Mouse (Mus musculus) heart, postnatal 36 days (tissue): ENCODE measurements around the gene Wipf1. TPM values are rescaled to one million over a fixed set of nuclear protein-coding genes. Genes with fewer than 3 reads are reported as not detected.
"Not testable (repeated sequence)": the region's sequence is repeated elsewhere in the genome, so short reads cannot be mapped to it uniquely, and the experiment has no call there.

Experiments
- DNase-seq, 2 experiments: peaks; one replicate each; pipeline ENCODE4 v3.0.0; 2021 to 2022
- intact Hi-C: fragments of 180-260 bp; cut with DNase I; formaldehyde crosslinking; loops from one replicate; pipeline ENCODE4 v1.15.1; 2025
- total RNA-seq, 2 experiments: library from RNA; stranded (reverse); gene quantifications; 2 replicates each; pipeline ENCODE4 v1.2.3; 2021

Gene Wipf1
- total RNA-seq, 2 experiments from 2014 or later = 15.4 to 15.5 TPM

DNA sequence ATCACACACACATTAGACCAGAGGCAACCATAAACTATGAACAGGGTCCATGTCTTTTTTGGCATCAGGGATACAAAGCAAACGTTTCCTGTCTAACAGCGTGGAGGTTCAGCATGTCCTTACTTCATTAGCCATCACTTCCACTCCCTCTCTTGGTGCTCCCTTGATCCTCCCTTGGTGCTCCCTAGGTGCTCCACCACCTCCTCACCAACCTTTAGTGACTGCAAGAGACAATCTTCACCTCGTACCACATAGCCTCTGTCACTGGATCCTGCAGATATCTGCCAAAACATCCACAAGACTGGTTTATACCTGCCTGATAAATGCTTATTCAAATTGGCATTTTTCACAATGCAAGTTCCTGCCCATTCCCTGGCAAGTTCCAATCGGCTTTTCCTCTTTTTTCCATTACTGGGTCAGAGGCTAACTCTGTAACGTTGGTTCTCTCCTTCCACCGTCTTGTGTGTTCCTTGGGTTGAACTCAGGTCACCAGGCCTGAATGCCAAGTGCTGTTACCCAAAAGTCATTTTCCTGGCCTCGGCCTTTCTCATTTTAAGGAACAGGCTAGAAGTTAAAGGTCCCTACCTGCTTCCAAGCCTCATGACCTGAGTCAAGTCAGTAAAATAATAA is 18.7 kb downstream of the Wipf1 start:
- intact Hi-C loops = loop anchor here (2.0 kb wide), 1 partner anchor 18 kb away; the partner anchor contains the start of gene Wipf1
- no peak for DNase-seq

DNA sequence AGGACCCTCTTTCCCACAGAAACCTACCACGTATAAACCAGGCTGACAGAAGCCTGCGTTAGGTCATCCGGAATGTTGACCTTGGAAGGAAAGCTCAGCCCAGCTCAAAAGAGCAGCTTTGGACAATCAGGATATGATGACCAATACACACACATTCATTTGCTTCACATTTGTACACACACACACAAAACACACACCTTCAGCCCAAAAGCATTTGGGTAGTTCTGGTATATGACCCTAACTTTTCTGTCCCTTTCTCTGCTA is 19.6 kb downstream of the Wipf1 start:
- intact Hi-C loops = loop anchor here (2.0 kb wide), 1 partner anchor 19 kb away; the partner anchor contains the start of gene Wipf1

DNA sequence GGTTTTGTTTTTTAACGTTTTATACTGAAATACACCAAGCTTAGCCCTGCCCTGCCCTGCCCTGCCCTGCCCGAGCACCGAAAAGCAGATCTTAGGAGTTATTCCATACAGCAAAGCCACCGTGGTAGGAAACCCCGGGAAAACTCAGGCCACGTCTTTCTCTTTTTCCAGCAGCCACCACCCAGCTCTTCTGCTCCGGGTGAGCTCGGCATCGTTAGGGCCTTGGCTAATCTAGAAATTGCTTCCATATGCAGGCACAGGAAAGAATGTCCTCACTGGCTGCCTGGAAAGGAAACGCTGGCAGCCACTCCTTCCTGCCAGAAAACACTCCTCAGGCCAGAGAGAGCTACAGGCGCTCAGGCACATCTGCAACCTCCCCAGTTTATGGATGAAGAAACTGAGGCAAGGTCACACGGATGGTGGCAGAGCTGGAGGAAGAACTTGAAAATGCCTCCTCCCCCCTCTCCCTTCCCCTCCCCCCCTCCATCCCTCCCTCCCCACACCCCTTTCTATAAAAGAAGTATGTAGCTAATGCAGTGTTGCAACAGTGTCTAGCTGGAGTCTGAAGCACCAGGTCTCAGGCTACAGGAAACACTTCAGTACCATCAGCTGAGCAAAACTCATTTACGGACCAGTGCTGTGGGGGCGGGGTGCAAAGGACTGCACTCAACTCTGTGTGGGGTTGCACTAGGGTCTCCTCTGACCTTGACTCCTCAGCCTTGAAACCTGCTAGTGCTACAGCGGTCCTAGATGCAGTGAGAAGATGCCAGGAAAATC is 20.1 kb downstream of the Wipf1 start:
- peak in 1 of 2 experiments; percentile 64 for DNase-seq
- intact Hi-C loops = loop anchor here (2.0 kb wide), 1 partner anchor 19 kb away; the partner anchor contains the start of gene Wipf1

More for the DNA sequence above, 19.6 kb downstream of the Wipf1 start:
- DNase-seq = no peak

DNA sequence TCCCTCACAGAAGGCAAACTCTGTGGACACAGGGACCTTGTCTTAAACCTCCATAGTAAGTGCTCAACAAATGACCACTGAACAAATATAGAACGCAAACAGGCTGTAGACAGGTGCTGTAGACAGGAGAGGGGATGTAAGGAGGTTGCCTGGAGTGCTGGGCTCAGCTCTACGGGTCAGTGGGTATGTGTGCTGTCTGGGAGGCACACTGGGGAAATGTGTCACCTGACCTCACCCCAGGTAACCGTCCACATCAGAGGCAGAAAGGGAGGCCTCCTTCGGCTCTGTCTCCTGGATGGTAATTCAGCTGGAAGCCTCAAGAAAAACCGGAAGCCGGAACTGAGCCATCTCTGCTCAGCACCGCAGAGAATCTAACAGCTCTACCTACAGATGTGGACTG is 21.6 kb downstream of the Wipf1 start:
- intact Hi-C loops = no loop called here

DNA sequence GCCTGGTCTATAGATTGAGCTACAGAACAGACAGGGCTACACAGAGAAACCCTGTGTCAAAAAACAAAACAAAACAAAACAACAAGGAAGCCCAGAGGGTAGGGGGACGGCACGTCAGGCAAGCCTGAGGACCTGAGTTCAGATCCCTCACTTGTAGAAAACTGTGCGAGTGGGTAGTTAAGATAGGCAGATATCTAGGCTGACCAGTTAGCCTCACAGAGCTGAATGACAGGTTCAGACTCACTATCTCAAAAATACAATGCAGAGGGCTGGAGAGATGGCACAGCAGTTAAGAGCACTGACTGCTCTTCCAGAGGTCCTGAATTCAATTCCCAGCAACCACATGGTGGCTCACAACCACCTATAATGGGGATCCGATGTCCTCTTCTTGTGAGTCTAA is 23.2 kb downstream of the Wipf1 start:
- DNase-seq, intact Hi-C loops: not testable (repeated sequence)

More for the DNA sequence above, 21.6 kb downstream of the Wipf1 start:
- DNase-seq = no peak

DNA sequence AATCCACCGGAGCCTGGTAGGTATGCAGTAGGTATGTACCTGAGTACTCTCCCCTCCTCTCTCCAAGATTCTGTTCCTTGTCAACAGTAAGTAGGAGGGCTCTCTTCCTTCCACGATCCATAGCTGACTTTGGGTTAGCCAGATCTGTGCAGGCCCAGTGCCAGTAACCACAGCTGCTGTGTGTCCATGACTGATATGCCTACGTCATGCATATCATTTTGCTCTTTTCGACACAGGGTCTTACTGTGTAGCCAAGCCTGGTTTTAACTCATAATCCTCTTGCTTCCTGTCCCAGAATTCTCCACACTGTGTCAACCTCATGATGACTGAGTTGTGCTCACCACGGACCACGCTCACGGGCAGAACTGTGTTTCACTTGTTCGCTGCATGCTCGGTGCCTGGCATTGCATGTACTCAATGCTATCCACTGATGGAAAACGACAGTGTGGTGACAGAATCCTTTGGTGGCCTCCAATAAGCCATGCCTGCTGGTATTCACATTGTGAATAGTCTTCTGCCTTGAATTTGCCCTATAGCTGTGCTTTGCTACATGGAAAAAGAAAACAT is 26.6 kb downstream of the Wipf1 start:
- DNase-seq = no peak
- intact Hi-C loops = no loop called here

DNA sequence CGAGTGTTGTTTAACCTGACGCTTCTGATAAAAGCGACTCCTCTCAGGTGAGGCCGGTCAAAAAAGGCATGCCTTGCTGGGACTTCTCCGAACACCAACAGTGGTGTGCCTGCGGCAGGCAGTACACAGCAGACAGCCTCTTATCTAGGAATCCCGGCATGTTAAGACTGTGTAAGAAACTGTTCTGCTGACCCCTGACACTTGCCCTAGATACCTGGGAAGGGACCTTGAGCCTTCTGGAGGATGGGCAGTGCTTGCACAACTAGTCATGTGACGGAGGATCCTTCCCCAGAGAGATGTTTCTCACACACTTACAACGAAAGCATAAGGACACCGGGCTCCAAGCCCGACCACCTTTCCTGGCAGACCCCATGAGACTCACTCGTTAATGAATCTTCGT is 28.7 kb downstream of the Wipf1 start:
- no peak for DNase-seq
- intact Hi-C loops = no loop called here

DNA sequence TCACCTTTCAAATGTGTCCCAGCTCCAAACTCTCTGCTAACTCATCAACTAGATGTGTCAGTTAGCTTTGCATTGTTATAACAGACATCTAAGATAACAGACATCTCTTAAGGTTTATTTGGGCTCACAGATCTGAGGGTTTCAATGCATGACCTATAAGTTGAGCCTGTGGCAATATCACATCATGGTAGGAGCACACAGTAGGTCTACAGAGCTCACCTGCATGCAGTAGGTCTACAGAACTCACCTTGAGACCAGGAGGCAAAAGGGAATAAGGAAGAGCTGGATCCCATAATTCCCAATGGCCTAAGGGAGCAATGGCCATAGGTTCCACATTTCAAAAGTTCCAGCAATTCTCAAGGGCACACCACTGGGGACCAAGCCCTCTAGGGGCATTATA is 31.2 kb downstream of the Wipf1 start:
- intact Hi-C loops = no loop called here
- DNase-seq = no peak

DNA sequence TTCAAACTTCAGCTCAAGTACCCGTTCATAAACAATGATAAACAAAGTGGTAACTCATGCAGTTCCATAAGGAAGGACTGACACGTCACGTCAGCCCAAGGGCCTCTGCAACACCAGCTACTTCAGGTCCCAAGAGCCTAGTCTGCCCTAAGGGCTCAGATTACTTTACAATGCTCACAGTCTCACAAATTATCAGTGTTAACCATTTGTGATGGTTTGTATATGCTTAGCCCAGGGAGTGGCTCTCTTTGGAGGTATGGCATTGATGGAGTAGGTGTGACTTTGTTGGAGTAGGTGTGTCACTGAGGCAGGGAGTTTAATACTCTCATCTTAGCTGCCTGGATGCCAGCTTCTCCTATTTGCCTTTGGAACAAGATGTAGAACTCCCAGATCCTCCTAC is 32.0 kb downstream of the Wipf1 start:
- intact Hi-C loops = loop anchor here (2.0 kb wide), 1 partner anchor 29 kb away; no protein-coding TSS in a partner anchor
- no peak for DNase-seq

DNA sequence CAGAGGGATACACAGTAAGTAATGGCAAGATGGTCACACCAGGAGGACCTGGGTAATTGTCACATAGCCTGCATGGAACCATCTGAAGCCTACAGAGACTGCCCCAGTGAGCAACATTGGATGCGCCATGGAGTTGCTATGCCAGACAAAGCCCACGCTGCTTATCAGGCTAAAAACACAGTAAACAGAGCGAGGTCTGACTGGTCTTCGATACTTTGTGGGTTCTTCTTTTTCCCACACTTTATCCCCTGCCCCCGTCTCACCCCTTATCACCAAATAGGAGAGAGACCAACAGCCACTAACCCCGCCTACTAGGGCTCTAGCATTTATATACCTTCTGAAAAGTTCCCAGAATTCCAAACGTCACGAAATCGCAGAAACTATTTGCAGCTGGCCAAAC is 32.6 kb downstream of the Wipf1 start:
- no peak for DNase-seq
- intact Hi-C loops = loop anchor here (2.0 kb wide), 1 partner anchor 30 kb away; no protein-coding TSS in a partner anchor

DNA sequence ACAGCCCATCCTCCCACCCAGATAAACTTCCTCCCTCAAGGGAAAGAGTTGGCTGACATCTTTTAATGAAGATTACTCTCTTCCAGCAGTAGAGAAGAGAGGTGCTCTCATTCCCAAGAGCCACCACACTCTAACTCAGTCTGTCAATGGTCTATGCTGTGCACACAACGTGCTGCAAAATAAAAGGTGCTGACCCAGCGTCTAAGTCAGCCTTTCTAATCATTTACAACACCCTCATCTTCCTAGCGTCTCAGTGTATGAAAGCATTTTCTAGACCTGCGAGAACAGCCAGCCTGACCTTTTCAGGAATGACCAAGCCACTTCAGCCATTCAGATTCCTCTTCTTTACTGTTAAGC is 33.2 kb downstream of the Wipf1 start:
- intact Hi-C loops = loop anchor here (2.0 kb wide), 1 partner anchor 30 kb away; no protein-coding TSS in a partner anchor

DNA sequence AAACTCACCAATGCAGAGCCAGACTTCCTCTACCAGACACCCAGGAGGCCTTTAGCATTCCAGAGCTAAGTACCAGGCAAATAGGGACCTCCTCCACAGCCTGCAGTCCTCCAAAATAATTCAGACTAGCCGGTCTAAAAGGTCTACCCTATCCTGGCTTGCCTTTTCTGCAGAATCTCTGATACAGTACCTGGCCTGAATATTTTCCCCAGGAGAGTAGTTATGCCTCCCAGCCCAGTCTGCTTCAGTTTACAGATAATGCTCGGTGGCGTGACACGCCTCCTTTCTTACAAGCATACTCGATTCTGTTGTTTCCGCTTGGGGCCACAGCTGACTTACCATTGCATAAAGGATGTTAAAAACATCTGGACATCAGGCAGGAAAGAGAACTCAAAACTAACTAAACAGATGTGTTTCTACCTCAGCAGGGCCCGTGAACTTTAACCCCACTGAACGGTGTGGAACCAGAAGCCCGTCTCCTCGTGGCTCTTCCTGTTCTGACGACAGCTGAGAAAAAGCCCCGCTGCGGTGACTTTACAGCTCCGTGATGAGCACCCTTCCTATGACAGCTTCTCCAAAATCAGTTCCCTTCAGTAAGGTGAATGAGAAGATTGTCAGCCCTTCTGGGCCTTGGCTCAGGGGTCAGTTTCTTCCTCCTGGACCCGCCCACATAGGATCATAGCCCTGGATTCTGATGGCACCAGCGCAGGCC is 33.8 kb downstream of the Wipf1 start:
- intact Hi-C loops = loop anchor here (2.0 kb wide), 1 partner anchor 31 kb away; no protein-coding TSS in a partner anchor

More for the DNA sequence above, 33.2 kb downstream of the Wipf1 start:
- DNase-seq = no peak

DNA sequence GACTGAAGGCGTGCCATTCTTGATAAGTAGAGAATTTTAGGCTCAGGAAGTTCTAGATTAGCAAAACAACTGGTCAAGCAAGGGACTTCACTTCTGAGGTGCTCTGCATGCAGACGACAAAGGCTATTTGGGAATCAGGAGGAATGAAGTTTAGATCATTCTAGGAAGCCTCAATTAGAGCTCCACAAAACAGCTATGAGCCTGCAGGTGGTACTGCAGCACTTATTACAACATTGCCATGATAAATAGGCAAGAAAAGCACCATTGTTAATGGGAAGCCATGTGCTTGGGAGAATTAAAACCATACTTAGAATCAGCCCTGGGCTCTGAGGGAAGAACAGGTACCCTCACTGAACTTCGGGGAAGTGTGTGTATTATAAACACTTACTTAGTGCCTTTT is 36.0 kb downstream of the Wipf1 start:
- intact Hi-C loops = no loop called here
- DNase-seq = no peak

More for the DNA sequence above, 33.8 kb downstream of the Wipf1 start:
- DNase-seq = peak; percentile 39 to 55

DNA sequence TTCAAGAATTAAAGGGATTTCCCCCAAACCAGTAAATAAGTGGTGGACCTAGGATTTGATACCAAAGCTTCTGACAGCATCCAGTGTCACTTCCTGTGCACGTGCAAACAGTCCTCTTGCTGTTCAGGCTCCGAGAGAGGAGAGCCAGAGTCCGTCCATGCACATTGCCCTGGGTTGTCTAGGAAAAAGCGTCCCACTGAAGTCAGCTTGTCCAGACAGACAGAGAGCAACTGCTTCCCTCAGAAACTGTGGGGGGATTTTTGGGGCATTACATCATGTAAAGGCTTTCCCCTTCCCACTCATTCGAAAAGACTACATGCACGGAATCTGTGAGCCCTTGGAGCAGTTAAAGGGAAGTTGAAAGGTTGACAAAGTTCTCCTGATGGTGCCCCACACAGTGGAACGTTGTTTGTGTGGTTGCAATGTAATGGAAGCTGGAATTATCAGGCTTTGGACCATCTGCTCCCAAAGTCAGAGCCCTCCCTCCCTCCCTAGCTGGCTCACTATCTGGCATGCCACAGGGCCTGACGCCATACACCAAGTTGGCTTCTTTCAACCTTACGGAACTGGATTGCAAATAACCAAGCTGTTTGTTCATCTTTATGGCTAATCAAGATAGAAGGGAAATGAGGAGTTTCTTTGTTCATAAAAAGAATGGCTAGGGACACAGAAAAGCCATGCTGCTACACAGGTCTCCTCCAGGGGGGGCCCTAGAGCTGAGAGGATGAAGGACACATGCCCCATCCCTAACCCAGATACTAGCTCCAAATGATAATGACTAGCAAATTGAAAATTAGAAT is 37.9 kb downstream of the Wipf1 start:
- peak; percentile 68 to 77 for DNase-seq
- intact Hi-C loops = no loop called here

DNA sequence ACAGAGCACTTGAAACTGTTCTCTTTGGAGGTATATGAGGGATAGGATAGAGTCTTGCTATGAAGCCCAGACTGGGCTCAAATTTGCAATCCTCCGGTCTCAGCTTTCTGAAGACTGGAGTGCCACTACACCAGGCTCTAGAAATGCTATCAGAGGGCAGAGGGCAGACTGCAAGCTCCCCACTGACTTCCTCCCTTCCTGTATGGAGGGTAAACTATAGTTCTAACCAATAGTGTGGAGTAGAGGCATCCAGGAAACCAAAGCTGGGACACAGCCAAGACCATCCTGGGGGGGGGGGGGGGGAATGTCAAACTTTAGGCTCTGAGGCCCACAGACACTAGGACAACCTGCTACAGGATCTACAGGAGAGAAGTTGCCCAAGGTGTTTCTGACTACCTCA is 39.1 kb downstream of the Wipf1 start:
- DNase-seq = no peak
- intact Hi-C loops = no loop called here

DNA sequence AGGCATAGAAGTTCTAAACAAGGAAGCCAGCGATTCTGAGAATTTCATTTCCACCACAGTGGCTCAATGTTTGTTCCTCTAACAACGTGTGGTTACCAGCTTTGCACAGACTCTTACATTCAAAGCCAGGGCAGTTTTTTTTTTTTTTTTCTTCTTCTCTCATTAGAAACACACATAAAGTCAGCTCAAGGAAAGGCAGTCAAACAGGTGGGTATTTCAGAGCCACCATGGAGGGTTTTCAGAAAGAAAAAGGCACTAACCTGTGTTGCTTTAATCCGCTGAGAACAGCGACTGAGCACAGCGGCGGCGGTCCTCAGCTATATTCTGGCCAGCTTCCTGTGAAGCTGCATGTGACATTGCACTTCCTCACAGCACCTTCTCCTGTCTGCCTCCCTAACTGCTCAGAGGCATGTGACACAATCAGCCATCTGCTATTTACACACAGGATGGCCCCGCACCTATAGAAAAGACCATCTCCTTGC is 43.4 kb downstream of the Wipf1 start:
- DNase-seq = no peak
- intact Hi-C loops = no loop called here

DNA sequence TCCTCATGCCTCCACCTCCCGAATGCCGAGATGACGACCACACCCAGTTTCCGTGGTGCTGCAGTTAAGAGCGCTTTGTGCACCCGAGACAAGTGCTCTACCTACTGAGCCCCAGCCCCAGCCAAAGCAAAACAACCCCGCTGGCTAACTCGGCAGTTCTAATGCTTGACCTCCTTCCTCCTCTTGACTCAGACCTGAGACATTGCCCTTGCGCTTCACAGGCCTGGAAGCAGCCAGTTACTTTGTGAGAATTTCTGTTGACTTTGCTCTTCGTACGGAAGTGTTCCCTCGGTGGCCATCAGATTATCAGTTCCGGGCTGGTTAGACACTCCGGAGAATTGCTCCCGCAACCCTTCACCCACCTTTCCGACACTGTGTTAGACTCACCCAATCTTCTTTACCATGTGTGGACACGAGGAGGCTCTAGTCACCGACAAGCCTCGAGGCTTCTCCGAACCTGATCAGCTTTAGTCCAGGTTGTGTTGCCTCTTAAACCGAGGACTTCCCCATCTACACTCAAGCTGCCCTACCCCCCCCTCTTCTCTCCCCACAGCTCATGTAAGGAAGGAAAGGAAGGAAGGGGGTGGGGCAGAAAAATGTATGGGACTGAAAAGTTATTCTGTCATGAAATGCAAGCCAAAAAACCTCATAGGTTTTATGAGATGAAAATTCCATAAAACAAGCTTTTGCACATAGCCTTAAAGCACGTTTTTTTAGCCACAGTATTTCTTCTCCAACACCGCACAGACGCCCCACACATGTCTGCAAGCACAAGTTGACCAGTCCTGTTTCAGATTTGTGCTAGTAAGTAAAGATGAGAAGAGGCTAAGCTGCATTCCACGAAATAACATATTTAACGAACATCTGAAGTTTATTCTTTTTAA is 44.1 kb downstream of the Wipf1 start:
- intact Hi-C loops = no loop called here
- peak in 1 of 2 experiments; percentile 48 for DNase-seq

DNA sequence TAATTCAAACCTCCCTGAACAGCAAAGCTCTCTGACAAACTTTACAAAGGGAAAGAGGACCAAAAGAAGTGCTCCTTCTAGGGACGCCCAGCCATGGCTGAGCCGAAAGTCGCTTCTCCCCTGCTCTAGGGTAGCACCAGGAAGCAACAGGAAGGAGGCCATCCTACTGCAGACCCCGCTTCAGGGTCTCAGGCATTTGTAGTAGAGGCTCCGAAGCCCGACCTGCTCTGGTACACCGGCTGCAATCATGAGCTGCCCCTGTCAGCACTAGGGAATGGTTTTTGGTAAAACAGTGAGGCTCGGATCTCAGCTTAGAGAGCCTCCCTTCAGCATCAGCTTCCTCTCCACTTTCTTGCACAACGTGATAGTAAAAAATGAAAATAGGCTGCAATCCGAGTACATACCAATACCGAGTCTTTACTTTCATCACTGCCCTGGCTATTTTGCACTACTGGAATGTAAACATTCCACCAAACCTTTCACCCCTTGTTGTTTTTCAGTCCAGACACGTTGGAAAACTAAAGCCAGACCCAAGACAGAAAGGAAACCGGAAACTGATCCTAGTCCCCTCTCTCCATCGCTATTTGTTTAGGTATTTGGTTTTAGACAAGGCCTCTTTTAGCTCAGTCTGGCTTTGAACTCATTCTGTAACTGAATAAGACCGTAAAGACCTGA is 44.8 kb downstream of the Wipf1 start:
- DNase-seq = no peak
- intact Hi-C loops = no loop called here

DNA sequence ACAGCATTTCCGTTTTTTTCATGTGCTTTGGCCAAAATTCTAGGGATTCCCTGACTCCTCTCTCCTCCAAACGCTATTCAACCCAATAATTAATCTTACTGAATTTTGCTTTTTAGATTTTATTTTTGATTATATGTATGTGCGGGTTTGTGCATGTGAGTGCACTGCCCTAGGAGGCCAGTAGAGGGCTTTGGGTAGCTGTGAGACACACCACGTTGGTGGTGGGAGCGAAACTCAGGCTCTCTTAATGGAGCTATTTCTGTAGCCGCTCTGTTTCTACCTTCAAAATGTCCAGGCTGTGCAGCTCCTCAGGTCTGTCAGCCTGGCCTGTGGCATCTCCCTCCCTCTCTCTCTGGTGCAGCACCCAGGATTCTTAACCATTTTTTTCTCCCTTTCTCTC is 50.7 kb downstream of the Wipf1 start:
- DNase-seq = no peak
- intact Hi-C loops = no loop called here
